Mouse (Mus musculus): ENCODE data around the gene Slc8a1. TPM values are rescaled to one million over a fixed set of nuclear protein-coding genes. Genes with fewer than 3 reads are reported as not detected.

The Slc8a1 gene
- polyA plus RNA-seq, 2 experiments, result 0.42 to 0.65 TPM

DNA sequence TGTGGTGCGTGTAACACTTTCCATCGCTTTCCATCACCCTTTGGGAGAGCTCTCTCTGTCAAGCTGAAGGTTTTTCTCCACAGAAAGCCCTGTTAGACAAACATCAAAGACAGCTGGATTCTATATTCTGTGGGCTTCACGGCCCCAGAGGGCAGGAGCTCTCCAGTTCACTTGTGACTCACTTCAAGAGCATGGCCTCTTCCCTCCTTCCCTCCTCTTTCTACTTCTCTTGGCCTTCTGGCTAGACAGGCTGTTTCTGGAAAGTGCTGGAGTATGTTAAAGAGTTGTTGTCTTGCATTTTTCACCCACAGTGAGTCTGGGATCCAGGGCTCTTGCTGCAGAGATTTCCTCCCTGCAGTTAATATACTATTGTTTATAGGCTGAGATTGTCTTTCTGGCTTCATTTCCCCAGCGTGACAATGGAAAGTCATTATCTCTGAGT lies 132.9 kb downstream of the Slc8a1 start:
- ATAC-seq (ENCODE audit: insufficient read depth), result no peak
- no peak for DNase-seq (ENCODE audit: low read depth in 3 of 3, low spot score in 3 of 3)
- TF ChIP-seq EP300 (IDR thresholded peaks at IDR 0.05; ENCODE audit: low read depth), result no peak
- no peak for TF ChIP-seq CTCF (IDR thresholded peaks at IDR 0.05; ENCODE audit: low read depth)
- Histone ChIP-seq H3K4me1 (replicated peaks; ENCODE audit: control insufficient read depth in 2 of 2, insufficient read depth in 2 of 2, low read length in 1 of 2) (no peaks in the 10 kb centered on the region), H3K27ac (no peak overlapping the region), H3K9ac (replicated peaks) (no peak overlapping the region), H3K9me3 (ENCODE audit: control insufficient read depth, low read length) (no peaks in the 10 kb centered on the region), H3K4me3 (ENCODE audit: insufficient read depth in 1 of 2, low read depth in 2 of 2, low read length in 2 of 2) (no peak overlapping the region), H3K36me3 (replicated peaks; ENCODE audit: control insufficient read depth, insufficient read depth, low read depth) (no peaks in the 10 kb centered on the region), H3K27me3 (ENCODE audit: control insufficient read depth, insufficient read depth, low read length) (no peaks in the 10 kb centered on the region), H3K4me2 (ENCODE audit: low read depth) (no peak overlapping the region)
- 50% methylated on average over 4 of the region's 4 CpGs for WGBS (ENCODE audit: insufficient replicate concordance)

- H3K9me3 ChIP-seq (ENCODE audit: control insufficient read depth, low read length), result no peaks in the 10 kb centered on the region
- H3K4me2 ChIP-seq (ENCODE audit: low read depth), result no peak overlapping the region
- no peaks in the 10 kb centered on the region for H3K36me3 ChIP-seq (replicated peaks; ENCODE audit: control insufficient read depth, insufficient read depth, low read depth)
- no peak overlapping the region for H3K4me3 ChIP-seq (ENCODE audit: insufficient read depth in 1 of 2, low read depth in 2 of 2, low read length in 2 of 2)
- 41% methylated on average over 2 of the region's 2 CpGs for WGBS (ENCODE audit: insufficient replicate concordance)
- TF ChIP-seq EP300 (IDR thresholded peaks at IDR 0.05; ENCODE audit: low read depth), result no peak
- no peak for TF ChIP-seq CTCF (IDR thresholded peaks at IDR 0.05; ENCODE audit: low read depth)
- H3K27ac ChIP-seq, result no peak overlapping the region
- no peak overlapping the region for H3K9ac ChIP-seq (replicated peaks)
- ATAC-seq (ENCODE audit: insufficient read depth) (no peak), DNase-seq (ENCODE audit: low read depth in 3 of 3, low spot score in 3 of 3) (no peak)
- no peaks in the 10 kb centered on the region for H3K4me1 ChIP-seq (replicated peaks; ENCODE audit: control insufficient read depth in 2 of 2, insufficient read depth in 2 of 2, low read length in 1 of 2)
- no peaks in the 10 kb centered on the region for H3K27me3 ChIP-seq (ENCODE audit: control insufficient read depth, insufficient read depth, low read length)
These were observed 139.1 kb downstream of the Slc8a1 start for GRCm38 (mm10) chr17:81599072-81599471.

GRCm38 (mm10) chr17:81589791-81590190 lies 148.4 kb downstream of the Slc8a1 start:
- Histone ChIP-seq H3K27me3 (ENCODE audit: control insufficient read depth, insufficient read depth, low read length) (no peaks in the 10 kb centered on the region), H3K36me3 (replicated peaks; ENCODE audit: control insufficient read depth, insufficient read depth, low read depth) (no peaks in the 10 kb centered on the region), H3K9ac (replicated peaks) (no peak overlapping the region), H3K4me1 (replicated peaks; ENCODE audit: control insufficient read depth in 2 of 2, insufficient read depth in 2 of 2, low read length in 1 of 2) (no peaks in the 10 kb centered on the region), H3K9me3 (ENCODE audit: control insufficient read depth, low read length) (no peaks in the 10 kb centered on the region), H3K4me3 (ENCODE audit: insufficient read depth in 1 of 2, low read depth in 2 of 2, low read length in 2 of 2) (no peak overlapping the region), H3K4me2 (ENCODE audit: low read depth) (no peak overlapping the region), H3K27ac (no peak overlapping the region)
- TF ChIP-seq EP300 (IDR thresholded peaks at IDR 0.05; ENCODE audit: low read depth) (no peak), CTCF (IDR thresholded peaks at IDR 0.05; ENCODE audit: low read depth) (no peak)
- DNase-seq (ENCODE audit: low read depth in 3 of 3, low spot score in 3 of 3), result no peak
- WGBS (ENCODE audit: insufficient replicate concordance), result 69% methylated on average over 7 of the region's 7 CpGs
- ATAC-seq (ENCODE audit: insufficient read depth), result no peak

DNA sequence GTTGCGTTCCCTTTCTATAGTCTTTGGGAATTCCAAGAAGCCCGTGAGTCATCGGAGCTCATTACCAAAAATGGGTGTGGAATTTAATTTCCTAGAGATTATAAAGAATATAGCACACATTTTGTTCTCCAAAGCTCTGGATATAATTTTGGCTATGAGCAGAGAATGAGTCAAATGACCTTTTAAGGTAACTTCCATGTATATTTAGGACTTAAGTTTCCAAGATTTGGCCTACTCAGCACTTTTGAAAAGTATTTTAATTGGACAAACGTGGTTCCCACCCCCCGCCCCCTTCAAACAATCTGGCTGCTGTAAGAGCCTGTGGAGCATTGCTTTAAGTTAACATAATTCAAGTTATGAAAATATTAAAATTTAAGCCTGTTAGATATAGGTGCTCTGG lies 151.4 kb downstream of the Slc8a1 start:
- ATAC-seq (ENCODE audit: insufficient read depth) (no peak), DNase-seq (ENCODE audit: low read depth in 3 of 3, low spot score in 3 of 3) (no peak)
- Histone ChIP-seq H3K4me3 (ENCODE audit: insufficient read depth in 1 of 2, low read depth in 2 of 2, low read length in 2 of 2) (no peak overlapping the region), H3K27me3 (ENCODE audit: control insufficient read depth, insufficient read depth, low read length) (no peaks in the 10 kb centered on the region), H3K4me1 (replicated peaks; ENCODE audit: control insufficient read depth in 2 of 2, insufficient read depth in 2 of 2, low read length in 1 of 2) (no peaks in the 10 kb centered on the region), H3K9ac (replicated peaks) (no peak overlapping the region), H3K9me3 (ENCODE audit: control insufficient read depth, low read length) (no peaks in the 10 kb centered on the region), H3K4me2 (ENCODE audit: low read depth) (no peak overlapping the region), H3K27ac (no peak overlapping the region), H3K36me3 (replicated peaks; ENCODE audit: control insufficient read depth, insufficient read depth, low read depth) (no peaks in the 10 kb centered on the region)
- TF ChIP-seq EP300 (IDR thresholded peaks at IDR 0.05; ENCODE audit: low read depth), result no peak
- no peak for TF ChIP-seq CTCF (IDR thresholded peaks at IDR 0.05; ENCODE audit: low read depth)
- 74% methylated on average over 5 of the region's 5 CpGs for WGBS (ENCODE audit: insufficient replicate concordance)

- ATAC-seq (ENCODE audit: insufficient read depth) (no peak), DNase-seq (ENCODE audit: low read depth in 3 of 3, low spot score in 3 of 3) (no peak)
- TF ChIP-seq CTCF (IDR thresholded peaks at IDR 0.05; ENCODE audit: low read depth), result no peak
- no peak for TF ChIP-seq EP300 (IDR thresholded peaks at IDR 0.05; ENCODE audit: low read depth)
- Histone ChIP-seq H3K27ac (no peak overlapping the region), H3K36me3 (replicated peaks; ENCODE audit: control insufficient read depth, insufficient read depth, low read depth) (no peaks in the 10 kb centered on the region), H3K27me3 (ENCODE audit: control insufficient read depth, insufficient read depth, low read length) (no peaks in the 10 kb centered on the region), H3K4me3 (ENCODE audit: insufficient read depth in 1 of 2, low read depth in 2 of 2, low read length in 2 of 2) (no peak overlapping the region), H3K4me1 (replicated peaks; ENCODE audit: control insufficient read depth in 2 of 2, insufficient read depth in 2 of 2, low read length in 1 of 2) (0 out of 4 replicates have a peak, but pooled peaks cover 0 to 3% of the 10 kb centered on the region in 2 experiments), H3K4me2 (ENCODE audit: low read depth) (no peak overlapping the region), H3K9ac (replicated peaks) (no peak overlapping the region), H3K9me3 (ENCODE audit: control insufficient read depth, low read length) (no peaks in the 10 kb centered on the region)
- 50% methylated on average over 10 of the region's 10 CpGs for WGBS (ENCODE audit: insufficient replicate concordance)
These were observed 158.3 kb downstream of the Slc8a1 start for GRCm38 (mm10) chr17:81579728-81580425.
